Mouse (Mus musculus): Measurements from ENCODE around the gene Hist2h2aa2.

- TF ChIP-seq POLR2A (IDR thresholded peaks at IDR 0.05; ENCODE audit: borderline replicate concordance, extremely low read depth, low read depth, low read length) (no peak), CTCF (IDR thresholded peaks at IDR 0.05; ENCODE audit: insufficient read depth, low read length) (no peak)
Observed at GRCm38 (mm10) chr3:96251787-96252186, 11.7 kb upstream of the Hist2h2aa2 start.
